Mouse (Mus musculus): ENCODE measurements at regions not wholly inside any gene's neighbourhood (a gene's known extent, or its start where the extent isn't known, plus 50 kb on each side); places are given as distances from the start of the nearest gene placed in this dataset.

GRCm38 (mm10) chr5:119069765-119070333 is 509.4 kb downstream of the Med13l start:
- no peak overlapping the region for H3K4me2 ChIP-seq (ENCODE audit: low read depth, low read length)
- no peak overlapping the region for H3K27ac ChIP-seq (ENCODE audit: low read length)
- no peak overlapping the region for H3K4me3 ChIP-seq (ENCODE audit: low read length)
- no peaks in the 10 kb centered on the region for H3K4me1 ChIP-seq (ENCODE audit: control insufficient read depth, insufficient read depth, low read length)
- WGBS: 56% methylated on average over 10 of the region's 10 CpGs
- H3K9me3 ChIP-seq (replicated peaks; ENCODE audit: control insufficient read depth, low read length): no peaks in the 10 kb centered on the region
- ATAC-seq (replicated peaks; ENCODE audit: extremely low read depth, insufficient read depth, low FRiP score): no peak
- no peaks in the 10 kb centered on the region for H3K36me3 ChIP-seq (ENCODE audit: control insufficient read depth, insufficient read depth)
- H3K9ac ChIP-seq (ENCODE audit: low read length): no peak overlapping the region
- H3K27me3 ChIP-seq (ENCODE audit: control insufficient read depth, insufficient read depth, low read length): no peaks in the 10 kb centered on the region

DNA sequence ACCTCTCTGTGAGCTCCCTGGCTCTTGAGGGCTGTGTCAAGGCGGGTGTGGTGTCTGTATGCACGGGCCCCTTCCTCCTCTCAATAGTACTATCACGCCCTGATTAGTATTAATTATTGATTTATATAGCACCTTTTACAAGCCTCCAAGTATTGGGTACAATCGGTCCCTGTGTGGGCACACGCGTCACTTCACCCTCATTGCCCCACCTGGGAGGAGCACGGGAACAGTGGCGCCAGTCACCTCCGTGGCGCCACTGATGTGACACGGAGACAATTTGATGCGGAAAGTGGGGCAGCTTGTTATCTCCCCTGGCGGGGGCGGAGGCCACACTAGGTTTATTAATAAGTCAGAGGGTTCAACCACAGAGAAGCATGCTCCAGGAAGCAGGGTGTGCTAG is 512.2 kb downstream of the Med13l start:
- H3K36me3 ChIP-seq (ENCODE audit: control insufficient read depth, insufficient read depth): no peaks in the 10 kb centered on the region
- H3K9me3 ChIP-seq (replicated peaks; ENCODE audit: control insufficient read depth, low read length): no peaks in the 10 kb centered on the region
- H3K27me3 ChIP-seq (ENCODE audit: control insufficient read depth, insufficient read depth, low read length): no peaks in the 10 kb centered on the region
- no peak overlapping the region for H3K27ac ChIP-seq (ENCODE audit: low read length)
- WGBS: 87% methylated on average over 14 of the region's 14 CpGs
- no peak for ATAC-seq (replicated peaks; ENCODE audit: extremely low read depth, insufficient read depth, low FRiP score)
- H3K4me3 ChIP-seq (ENCODE audit: low read length): no peak overlapping the region
- no peak overlapping the region for H3K4me2 ChIP-seq (ENCODE audit: low read depth, low read length)
- no peaks in the 10 kb centered on the region for H3K4me1 ChIP-seq (ENCODE audit: control insufficient read depth, insufficient read depth, low read length)
- H3K9ac ChIP-seq (ENCODE audit: low read length): no peak overlapping the region

- H3K27me3 ChIP-seq (ENCODE audit: control insufficient read depth, insufficient read depth, low read length): peaks cover 26% of the 10 kb centered on the region
- no peak overlapping the region for H3K9ac ChIP-seq (ENCODE audit: low read length)
- H3K4me3 ChIP-seq (ENCODE audit: low read length): no peak overlapping the region
- 77% methylated on average over 5 of the region's 5 CpGs for WGBS
- no peak for ATAC-seq (replicated peaks; ENCODE audit: extremely low read depth, insufficient read depth, low FRiP score)
- H3K27ac ChIP-seq (ENCODE audit: low read length): no peak overlapping the region
- no peak overlapping the region for H3K4me2 ChIP-seq (ENCODE audit: low read depth, low read length)
- H3K36me3 ChIP-seq (ENCODE audit: control insufficient read depth, insufficient read depth): no peaks in the 10 kb centered on the region
- H3K9me3 ChIP-seq (replicated peaks; ENCODE audit: control insufficient read depth, low read length): no peaks in the 10 kb centered on the region
- H3K4me1 ChIP-seq (ENCODE audit: control insufficient read depth, insufficient read depth, low read length): peaks cover 7% of the 10 kb centered on the region; the same call in 1 of the 2 replicates
These were observed 520.3 kb downstream of the Med13l start for GRCm38 (mm10) chr5:119080747-119081146.

DNA sequence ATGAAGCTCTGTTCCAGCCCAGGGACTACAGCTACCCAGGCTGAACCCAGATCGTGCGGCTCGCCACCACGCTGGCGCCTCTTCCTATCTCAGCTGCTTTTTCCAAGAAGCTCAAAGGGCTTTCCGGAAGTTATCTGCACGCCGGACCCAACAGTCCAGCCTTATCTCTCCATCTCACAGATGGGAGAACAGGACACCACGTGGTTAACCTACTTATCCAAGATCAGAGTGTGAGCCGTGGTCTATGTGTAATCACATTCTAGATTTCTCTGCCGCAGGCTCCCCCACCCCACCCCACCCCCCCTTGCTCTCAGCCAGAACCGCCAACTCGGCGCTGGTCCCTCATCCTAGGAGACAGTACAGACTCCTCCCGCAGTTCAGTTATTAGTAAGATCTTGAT is 522.4 kb downstream of the Med13l start:
- H3K27ac ChIP-seq (ENCODE audit: low read length): no peak overlapping the region
- H3K9ac ChIP-seq (ENCODE audit: low read length): no peak overlapping the region
- H3K4me1 ChIP-seq (ENCODE audit: control insufficient read depth, insufficient read depth, low read length): peaks cover 15% of the 10 kb centered on the region; the same call in 1 of the 2 replicates
- no peaks in the 10 kb centered on the region for H3K9me3 ChIP-seq (replicated peaks; ENCODE audit: control insufficient read depth, low read length)
- H3K4me3 ChIP-seq (ENCODE audit: low read length): no peak overlapping the region
- peaks cover 45% of the 10 kb centered on the region for H3K27me3 ChIP-seq (ENCODE audit: control insufficient read depth, insufficient read depth, low read length)
- peak overlapping the region; percentile 6; the same call in 1 of the 2 replicates for H3K4me2 ChIP-seq (ENCODE audit: low read depth, low read length)
- H3K36me3 ChIP-seq (ENCODE audit: control insufficient read depth, insufficient read depth): no peaks in the 10 kb centered on the region
- no peak for ATAC-seq (replicated peaks; ENCODE audit: extremely low read depth, insufficient read depth, low FRiP score)
- 30% methylated on average over 15 of the region's 15 CpGs for WGBS

DNA sequence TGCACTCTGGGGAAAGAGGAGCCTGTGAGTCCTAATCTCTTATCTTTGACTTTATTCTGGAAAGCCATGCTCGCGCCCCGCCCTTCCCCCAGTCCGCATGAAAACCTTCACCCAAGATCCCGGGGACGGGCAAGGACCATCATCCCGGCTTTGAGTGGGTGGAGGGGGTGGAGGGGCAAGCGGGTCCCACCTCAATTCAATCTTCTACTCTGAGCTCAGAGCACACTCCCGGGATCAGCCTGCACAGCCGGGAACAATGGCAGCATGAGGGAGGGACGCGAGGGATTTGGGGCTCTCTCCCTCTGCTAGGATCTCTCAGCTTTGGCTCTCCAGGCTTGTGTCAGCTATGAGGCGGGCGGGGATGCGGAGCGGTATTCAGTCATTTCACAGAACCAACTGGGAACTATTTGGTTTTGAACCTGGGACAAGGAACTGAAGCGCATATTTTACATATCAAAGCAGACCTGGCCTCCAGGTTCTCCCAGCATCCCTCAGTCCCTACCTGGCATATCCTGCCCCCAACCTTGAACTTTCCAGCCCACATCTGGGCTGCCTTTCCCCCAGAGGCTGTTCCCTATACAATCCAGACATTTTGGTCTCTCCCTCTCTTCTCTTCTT is 537.2 kb downstream of the Med13l start:
- Histone ChIP-seq H3K4me3 (ENCODE audit: low read length) (no peak overlapping the region), H3K27me3 (ENCODE audit: control insufficient read depth, insufficient read depth, low read length) (peaks cover 15% of the 10 kb centered on the region), H3K27ac (ENCODE audit: low read length) (no peak overlapping the region), H3K9ac (ENCODE audit: low read length) (no peak overlapping the region), H3K4me1 (ENCODE audit: control insufficient read depth, insufficient read depth, low read length) (no peaks in the 10 kb centered on the region), H3K4me2 (ENCODE audit: low read depth, low read length) (no peak overlapping the region), H3K36me3 (ENCODE audit: control insufficient read depth, insufficient read depth) (no peaks in the 10 kb centered on the region), H3K9me3 (replicated peaks; ENCODE audit: control insufficient read depth, low read length) (no peaks in the 10 kb centered on the region)
- ATAC-seq (replicated peaks; ENCODE audit: extremely low read depth, insufficient read depth, low FRiP score): no peak
- WGBS: 3% methylated on average over 17 of the region's 17 CpGs

- Histone ChIP-seq H3K4me2 (ENCODE audit: low read depth, low read length) (no peak overlapping the region), H3K36me3 (ENCODE audit: control insufficient read depth, insufficient read depth) (no peaks in the 10 kb centered on the region), H3K4me3 (ENCODE audit: low read length) (no peak overlapping the region), H3K9ac (ENCODE audit: low read length) (no peak overlapping the region), H3K9me3 (replicated peaks; ENCODE audit: control insufficient read depth, low read length) (no peaks in the 10 kb centered on the region), H3K4me1 (ENCODE audit: control insufficient read depth, insufficient read depth, low read length) (no peaks in the 10 kb centered on the region), H3K27ac (ENCODE audit: low read length) (no peak overlapping the region), H3K27me3 (ENCODE audit: control insufficient read depth, insufficient read depth, low read length) (peaks cover 15% of the 10 kb centered on the region)
- 79% methylated on average over 6 of the region's 6 CpGs for WGBS
- ATAC-seq (replicated peaks; ENCODE audit: extremely low read depth, insufficient read depth, low FRiP score): no peak
These were observed 539.3 kb downstream of the Med13l start for GRCm38 (mm10) chr5:119099817-119100216.

- no peak for ATAC-seq (replicated peaks; ENCODE audit: extremely low read depth, insufficient read depth, low FRiP score)
- 27% methylated on average over 1 of the region's 1 CpGs for WGBS
- Histone ChIP-seq H3K4me3 (ENCODE audit: low read length) (no peak overlapping the region), H3K9me3 (replicated peaks; ENCODE audit: control insufficient read depth, low read length) (no peaks in the 10 kb centered on the region), H3K27me3 (ENCODE audit: control insufficient read depth, insufficient read depth, low read length) (no peaks in the 10 kb centered on the region), H3K36me3 (ENCODE audit: control insufficient read depth, insufficient read depth) (no peaks in the 10 kb centered on the region), H3K9ac (ENCODE audit: low read length) (no peak overlapping the region), H3K27ac (ENCODE audit: low read length) (no peak overlapping the region), H3K4me1 (ENCODE audit: control insufficient read depth, insufficient read depth, low read length) (no peaks in the 10 kb centered on the region), H3K4me2 (ENCODE audit: low read depth, low read length) (no peak overlapping the region)
These were observed 543.0 kb downstream of the Med13l start for GRCm38 (mm10) chr5:119103503-119103902.

DNA sequence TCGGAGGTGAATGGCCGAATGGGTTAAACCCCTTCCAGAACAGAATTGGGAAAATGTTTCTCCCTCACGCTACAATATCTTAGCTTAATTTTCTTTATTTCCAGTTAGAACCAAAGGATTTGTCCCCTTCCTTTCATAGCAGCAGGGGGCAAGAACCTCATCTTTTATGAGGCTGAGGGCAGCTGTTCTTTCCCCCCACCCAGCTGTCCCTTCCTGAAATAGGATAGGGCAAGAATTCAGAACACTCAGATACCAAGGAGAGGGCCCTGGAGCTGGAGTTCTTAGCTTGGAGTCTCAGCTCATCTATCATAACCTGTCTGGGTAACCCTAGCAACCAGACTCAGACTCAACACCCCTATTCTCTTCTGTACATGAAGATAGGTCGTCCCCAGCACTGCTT is 547.4 kb downstream of the Med13l start:
- no peak overlapping the region for H3K9ac ChIP-seq (ENCODE audit: low read length)
- no peak for ATAC-seq (replicated peaks; ENCODE audit: extremely low read depth, insufficient read depth, low FRiP score)
- 75% methylated on average over 4 of the region's 4 CpGs for WGBS

DNA sequence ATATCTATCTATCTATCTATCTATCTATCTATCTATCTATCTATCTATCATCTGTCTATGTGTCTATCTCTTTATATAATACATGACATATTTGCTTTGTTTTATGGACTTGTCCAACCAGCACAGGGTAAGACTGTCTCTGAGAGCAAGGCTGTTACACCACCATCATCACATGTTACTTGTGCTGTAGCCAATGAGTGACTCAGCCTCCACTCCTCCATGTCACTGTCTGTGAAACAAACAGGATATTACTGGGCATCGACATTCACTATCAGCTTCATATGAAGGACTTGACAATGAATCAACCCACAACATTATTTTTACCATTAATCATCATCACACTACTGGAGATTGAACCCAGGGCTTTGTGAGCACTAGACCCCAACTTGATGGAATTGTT is 549.0 kb downstream of the Med13l start:
- Histone ChIP-seq H3K4me2 (ENCODE audit: low read depth, low read length) (no peak overlapping the region), H3K36me3 (ENCODE audit: control insufficient read depth, insufficient read depth) (no peaks in the 10 kb centered on the region)

More for the DNA sequence above, 547.4 kb downstream of the Med13l start:
- no peak overlapping the region for H3K4me2 ChIP-seq (ENCODE audit: low read depth, low read length)
- no peaks in the 10 kb centered on the region for H3K4me1 ChIP-seq (ENCODE audit: control insufficient read depth, insufficient read depth, low read length)
- H3K27me3 ChIP-seq (ENCODE audit: control insufficient read depth, insufficient read depth, low read length): no peaks in the 10 kb centered on the region
- no peak overlapping the region for H3K4me3 ChIP-seq (ENCODE audit: low read length)
- no peak overlapping the region for H3K27ac ChIP-seq (ENCODE audit: low read length)
- no peaks in the 10 kb centered on the region for H3K9me3 ChIP-seq (replicated peaks; ENCODE audit: control insufficient read depth, low read length)
- H3K36me3 ChIP-seq (ENCODE audit: control insufficient read depth, insufficient read depth): no peaks in the 10 kb centered on the region

More for the DNA sequence above, 549.0 kb downstream of the Med13l start:
- no peak overlapping the region for H3K9ac ChIP-seq (ENCODE audit: low read length)
- H3K27me3 ChIP-seq (ENCODE audit: control insufficient read depth, insufficient read depth, low read length): no peaks in the 10 kb centered on the region
- no peak overlapping the region for H3K4me3 ChIP-seq (ENCODE audit: low read length)
- no peak for ATAC-seq (replicated peaks; ENCODE audit: extremely low read depth, insufficient read depth, low FRiP score)
- H3K4me1 ChIP-seq (ENCODE audit: control insufficient read depth, insufficient read depth, low read length): no peaks in the 10 kb centered on the region
- 64% methylated on average over 1 of the region's 1 CpGs for WGBS
- no peaks in the 10 kb centered on the region for H3K9me3 ChIP-seq (replicated peaks; ENCODE audit: control insufficient read depth, low read length)
- no peak overlapping the region for H3K27ac ChIP-seq (ENCODE audit: low read length)

Data from heart, embryonic 16.5 days (tissue).